ENCODE assay signal across 8 mouse cellular contexts in genomic region chr11:22007088-22007780, GRCm38 (mm10). TPM values are rescaled to one million over a fixed set of nuclear protein-coding genes. Genes with fewer than 3 reads are reported as not detected.
DNase-seq lines count a peak whose midpoint lies in the region; ATAC-seq lines count a peak whose summit lies in the region.

No protein-coding gene starts in this region.

- peak overlapping the region; percentile 9 for H3K4me2 ChIP-seq in hindbrain, embryonic 11.5 days (replicated peaks; ENCODE audit: low read depth, low read length)
- H3K4me2 ChIP-seq in neural tube, embryonic 12.5 days (replicated peaks), result peak overlapping the region; percentile 35

- H3K27me3 ChIP-seq in hindbrain, embryonic 11.5 days (ENCODE audit: control insufficient read depth, insufficient read depth, low read length), result peaks cover 63% of the 10 kb centered on the region
- peaks cover 83% of the 10 kb centered on the region for H3K27me3 ChIP-seq in neural tube, embryonic 12.5 days (replicated peaks)

- DNase-seq in frontal cortex, postnatal 10 days (ENCODE audit: low spot score in 2 of 2), result peak; percentile 17 to 18
- no peak for DNase-seq in frontal cortex, postnatal 25 days (ENCODE audit: low spot score in 2 of 2)
- peak; percentile 49 for DNase-seq in retina, embryonic 14.5 days (ENCODE audit: low spot score)
- no peak for DNase-seq in retina, postnatal 1 day
- peak; percentile 54 for DNase-seq in hindbrain, embryonic 11.5 days (ENCODE audit: low spot score)
- no peak for DNase-seq in cerebellum, adult 11 months
- DNase-seq in c-Kit-positive CD71-positive TER-119-positive erythroid progenitor cells, embryonic 14.5 days (ENCODE audit: low spot score), result no peak

- no peak overlapping the region for H3K9ac ChIP-seq in hindbrain, embryonic 11.5 days (ENCODE audit: low read depth, low read length)
- no peak overlapping the region for H3K9ac ChIP-seq in neural tube, embryonic 12.5 days

- 0 out of 2 replicates have a peak, but pooled peaks have one; percentile 5 for ATAC-seq in hindbrain, embryonic 11.5 days (ENCODE audit: low FRiP score)
- no peak for ATAC-seq in neural tube, embryonic 12.5 days (ENCODE audit: low FRiP score, low read depth)

- H3K9me3 ChIP-seq in hindbrain, embryonic 11.5 days (ENCODE audit: control insufficient read depth, low read length), result no peaks in the 10 kb centered on the region
- no peaks in the 10 kb centered on the region for H3K9me3 ChIP-seq in neural tube, embryonic 12.5 days

- peaks cover 4% of the 10 kb centered on the region; the same call in 1 of the 2 replicates for H3K4me1 ChIP-seq in hindbrain, embryonic 11.5 days (replicated peaks; ENCODE audit: control insufficient read depth, insufficient read depth, low read length)
- H3K4me1 ChIP-seq in neural tube, embryonic 12.5 days, result peaks cover 28% of the 10 kb centered on the region

- WGBS in hindbrain, embryonic 11.5 days, result under 1% methylated on average over 20 of the region's 20 CpGs
- 2% methylated on average over 20 of the region's 20 CpGs for WGBS in neural tube, embryonic 12.5 days

- H3K4me3 ChIP-seq in hindbrain, embryonic 11.5 days (ENCODE audit: low read depth, low read length), result no peak overlapping the region
- H3K4me3 ChIP-seq in neural tube, embryonic 12.5 days, result no peak overlapping the region

- no peak overlapping the region for H3K27ac ChIP-seq in hindbrain, embryonic 11.5 days (ENCODE audit: low read depth, low read length)
- no peak overlapping the region for H3K27ac ChIP-seq in neural tube, embryonic 12.5 days

- H3K36me3 ChIP-seq in hindbrain, embryonic 11.5 days (ENCODE audit: control insufficient read depth, insufficient read depth, low read length), result no peaks in the 10 kb centered on the region
- H3K36me3 ChIP-seq in neural tube, embryonic 12.5 days, result no peaks in the 10 kb centered on the region

RNA-seq across cellular contexts. Expression of gene Otx1, which starts 4.5 kb away (rescaled TPM):
- 2.0 and 3.0 TPM in 2 replicates for polyA plus RNA-seq in hindbrain, embryonic 11.5 days (2014; fragmentation: Nextera tagmentation; extraction: Ambion mirVana)
- not detected in 2 replicates for polyA plus RNA-seq in neural tube, embryonic 12.5 days (2016; fragmentation: Nextera tagmentation; extraction: Ambion mirVana)

Comparison
In these comparisons a context has a peak if more than half of its experiments do, and no peak if none do; other contexts are left out.
1. DNase-seq: peak in frontal cortex, postnatal 10 days (2 of 2), retina, embryonic 14.5 days (single experiment) and hindbrain, embryonic 11.5 days (single experiment); none in frontal cortex, postnatal 25 days (0 of 2), retina, postnatal 1 day (single experiment), cerebellum, adult 11 months (single experiment) and c-Kit-positive CD71-positive TER-119-positive erythroid progenitor cells, embryonic 14.5 days (single experiment).